Mouse (Mus musculus) C2C12 (cell line): ENCODE measurements at regions not wholly inside any gene's neighbourhood (a gene's known extent, or its start where the extent isn't known, plus 50 kb on each side); places are given as distances from the start of the nearest gene placed in this dataset.

ENCODE experiments used
- H3K27me3 ChIP-seq: one replicate; pipeline ENCODE4 v1.6.1; 2011; ENCODE audit not compliant: control insufficient read depth, insufficient read depth, insufficient read length
- H3K36me3 ChIP-seq: one replicate; pipeline ENCODE4 v1.6.1; 2011; ENCODE audit not compliant: control insufficient read depth, insufficient read depth
- H3K4me3 ChIP-seq: one replicate; pipeline ENCODE4 v1.5.1; 2011; ENCODE audit warnings: mild to moderate bottlenecking, control low read depth; ENCODE audit not compliant: poor library complexity, insufficient read depth, severe bottlenecking
- H3K79me2 ChIP-seq: one replicate; pipeline ENCODE4 v1.6.1; 2011; ENCODE audit not compliant: control insufficient read depth, insufficient read depth
- H3K79me3 ChIP-seq: one replicate; pipeline ENCODE4 v1.6.1; 2011; ENCODE audit warnings: low read depth, control low read depth
- H3ac ChIP-seq: one replicate; pipeline ENCODE3; 2011; ENCODE audit warnings: low read depth; ENCODE audit not compliant: control insufficient read depth, insufficient read length
- CEBPB ChIP-seq: IDR thresholded peaks from one replicate; pipeline ENCODE4 v1.6.1; 2011; ENCODE audit warnings: low read depth, mild to moderate bottlenecking, control low read depth, moderate library complexity
- CTCF ChIP-seq: IDR thresholded peaks from one replicate; pipeline ENCODE4 v1.5.1; 2011; ENCODE audit not compliant: control insufficient read depth, insufficient read depth, insufficient read length
- FOSL1 ChIP-seq: IDR thresholded peaks from one replicate; pipeline ENCODE4 v1.8.0; 2011; ENCODE audit warnings: mild to moderate bottlenecking, low read length; ENCODE audit not compliant: poor library complexity, insufficient read depth, severe bottlenecking
- MAX ChIP-seq: IDR thresholded peaks from one replicate; pipeline ENCODE4 v1.6.1; 2011; ENCODE audit warnings: mild to moderate bottlenecking, control low read depth
- MYOD1 ChIP-seq: IDR thresholded peaks from one replicate; pipeline ENCODE4 v1.6.1; 2011; ENCODE audit warnings: low read depth; ENCODE audit not compliant: control insufficient read depth, insufficient read length
- MYOG ChIP-seq: IDR thresholded peaks from one replicate; pipeline ENCODE4 v1.6.1; 2011; ENCODE audit not compliant: control insufficient read depth, insufficient read length; ENCODE audit errors: extremely low read depth
- USF1 ChIP-seq: IDR thresholded peaks from one replicate; pipeline ENCODE4 v1.6.1; 2011; ENCODE audit warnings: low read depth, mild to moderate bottlenecking, control low read depth, moderate library complexity

GRCm38 (mm10) chr14:76295411-76296169, 119.2 kb upstream of the Tsc22d1 start:
- H3K27me3 ChIP-seq = no peaks in the 10 kb centered on the region
- no peaks in the 10 kb centered on the region for H3K36me3 ChIP-seq
- no peaks in the 10 kb centered on the region for H3K79me3 ChIP-seq
- H3K4me3 ChIP-seq = no peak overlapping the region
- no peak for TF ChIP-seq USF1
- TF ChIP-seq MAX = no peak
- TF ChIP-seq MYOG = no peak
- no peak for TF ChIP-seq CTCF
- TF ChIP-seq CEBPB = no peak
- TF ChIP-seq FOSL1 = no peak
- no peaks in the 10 kb centered on the region for H3K79me2 ChIP-seq
- H3ac ChIP-seq = no peak overlapping the region

DNA sequence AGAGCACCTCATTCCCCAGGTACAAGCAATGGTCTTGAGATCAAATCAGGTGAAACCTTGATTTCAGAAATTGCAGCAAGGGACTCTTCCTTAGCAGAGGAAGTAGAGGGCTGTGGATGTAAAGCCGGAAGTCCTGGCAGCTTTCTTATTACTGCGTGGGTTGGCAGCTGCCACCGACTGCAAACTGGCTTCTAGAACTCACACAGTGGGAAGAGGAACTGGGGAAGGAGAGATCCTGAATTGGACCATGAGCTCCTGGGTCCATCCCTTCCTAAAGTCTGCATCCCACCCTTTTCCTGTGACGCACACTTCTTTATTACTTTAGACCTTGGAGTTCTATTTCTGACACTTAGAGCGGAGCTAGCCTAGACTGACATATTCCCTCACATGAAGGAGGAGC, 116.9 kb upstream of the Tsc22d1 start:
- no peaks in the 10 kb centered on the region for H3K79me3 ChIP-seq
- no peaks in the 10 kb centered on the region for H3K36me3 ChIP-seq
- H3K79me2 ChIP-seq = no peaks in the 10 kb centered on the region
- H3ac ChIP-seq = no peak overlapping the region
- no peaks in the 10 kb centered on the region for H3K27me3 ChIP-seq
- TF ChIP-seq FOSL1 (no peak), MAX (no peak), USF1 (no peak), MYOD1 (no peak), CTCF (no peak), MYOG (no peak)
- H3K4me3 ChIP-seq = no peak overlapping the region

DNA sequence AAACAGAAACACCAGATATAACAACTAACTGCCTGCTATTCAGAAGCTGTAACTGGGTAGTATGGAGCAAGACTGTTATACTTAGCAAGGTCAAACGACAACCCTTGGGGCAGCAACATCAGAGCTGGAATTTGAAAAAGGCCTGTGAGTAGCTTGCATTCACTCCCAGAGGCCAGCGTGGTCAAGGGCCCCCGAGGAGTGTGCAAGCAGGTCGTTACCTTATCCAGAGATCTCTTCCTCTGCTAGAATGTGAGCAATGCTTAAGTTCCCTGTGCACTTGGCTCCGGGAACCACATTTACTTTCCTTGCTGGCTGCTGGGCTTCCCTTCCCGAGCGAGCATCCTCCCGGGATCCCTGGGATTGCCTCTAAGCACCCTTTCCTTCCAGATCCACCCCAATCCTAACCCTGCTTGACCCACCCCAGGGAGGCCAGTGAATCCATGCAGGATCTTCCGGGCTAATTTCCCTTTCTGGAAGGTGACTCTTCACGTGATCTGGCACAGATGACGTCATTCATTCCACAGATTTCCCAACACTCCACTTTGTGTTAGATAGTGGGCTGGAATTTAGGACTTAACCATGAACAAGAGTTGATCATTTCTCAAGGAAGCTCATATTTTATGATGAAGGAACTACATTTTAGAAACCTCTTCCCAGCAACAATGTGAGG, 112.3 kb upstream of the Tsc22d1 start:
- TF ChIP-seq FOSL1 = no peak
- peak; percentile 86 for TF ChIP-seq USF1
- TF ChIP-seq CEBPB = peak; percentile 35
- no peak for TF ChIP-seq MAX
- TF ChIP-seq CTCF = no peak
- TF ChIP-seq MYOG = no peak
- TF ChIP-seq MYOD1 = no peak
- H3K79me3 ChIP-seq = no peaks in the 10 kb centered on the region
- H3K79me2 ChIP-seq = no peaks in the 10 kb centered on the region
- no peak overlapping the region for H3K4me3 ChIP-seq
- H3K27me3 ChIP-seq = no peaks in the 10 kb centered on the region
- no peaks in the 10 kb centered on the region for H3K36me3 ChIP-seq
- H3ac ChIP-seq = no peak overlapping the region

- Histone ChIP-seq H3K4me3 (no peak overlapping the region), H3K27me3 (no peaks in the 10 kb centered on the region), H3ac (no peak overlapping the region), H3K79me3 (no peaks in the 10 kb centered on the region), H3K79me2 (no peaks in the 10 kb centered on the region), H3K36me3 (no peaks in the 10 kb centered on the region)
- TF ChIP-seq MAX = no peak
- TF ChIP-seq CTCF = no peak
- TF ChIP-seq MYOG = no peak
Measured at GRCm38 (mm10) chr14:76307603-76308002, 107.2 kb upstream of the Tsc22d1 start.

DNA sequence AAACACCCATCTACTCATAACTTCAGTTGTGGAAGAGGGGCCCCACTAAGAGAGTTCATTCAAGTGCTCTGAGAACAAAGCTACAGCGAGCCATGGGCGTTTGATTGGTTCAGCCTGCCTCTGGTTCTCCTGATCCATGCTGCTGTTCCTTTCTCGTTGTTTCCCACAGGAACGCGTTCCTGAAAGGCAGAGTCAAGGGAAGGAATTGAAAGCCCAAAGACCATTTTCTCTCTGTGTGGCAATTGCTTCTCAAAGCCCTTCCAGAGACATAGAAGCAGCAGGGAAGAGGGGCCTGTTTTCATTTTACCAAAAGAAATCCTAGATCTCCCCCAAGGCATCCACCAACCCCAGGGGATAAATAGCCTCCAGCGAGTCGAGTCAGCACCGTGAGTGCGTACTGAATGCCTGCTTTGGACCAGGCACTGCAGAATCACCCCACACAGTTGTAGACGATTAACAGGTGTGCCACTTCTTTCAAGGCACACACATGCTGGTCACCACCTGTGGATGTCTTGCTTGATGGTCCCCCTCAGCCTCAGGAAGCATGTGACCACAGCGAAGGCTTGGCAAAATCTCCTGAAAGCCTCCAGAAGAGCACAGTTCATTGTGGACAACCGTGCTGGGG, 106.5 kb upstream of the Tsc22d1 start:
- Histone ChIP-seq H3K79me2 (no peaks in the 10 kb centered on the region), H3K27me3 (no peaks in the 10 kb centered on the region), H3K79me3 (no peaks in the 10 kb centered on the region), H3K4me3 (no peak overlapping the region), H3ac (no peak overlapping the region), H3K36me3 (no peaks in the 10 kb centered on the region)
- TF ChIP-seq USF1 = no peak
- no peak for TF ChIP-seq CEBPB
- no peak for TF ChIP-seq FOSL1
- TF ChIP-seq MAX = no peak
- TF ChIP-seq MYOD1 = no peak
- no peak for TF ChIP-seq CTCF
- TF ChIP-seq MYOG = no peak
